Mouse (Mus musculus) thymus, postnatal 14 days (tissue): Measurements from ENCODE around the gene Eif1ax.
A peak's percentile ranks its signal among the peaks of the same experiment; 100 is the strongest.
"Not testable (repeated sequence)": the region's sequence is repeated elsewhere in the genome, so short reads cannot be mapped to it uniquely, and the experiment has no call there.

Source experiments
- DNase-seq: peaks from one replicate; pipeline ENCODE4 v3.0.0; 2021

The Eif1ax gene

DNA sequence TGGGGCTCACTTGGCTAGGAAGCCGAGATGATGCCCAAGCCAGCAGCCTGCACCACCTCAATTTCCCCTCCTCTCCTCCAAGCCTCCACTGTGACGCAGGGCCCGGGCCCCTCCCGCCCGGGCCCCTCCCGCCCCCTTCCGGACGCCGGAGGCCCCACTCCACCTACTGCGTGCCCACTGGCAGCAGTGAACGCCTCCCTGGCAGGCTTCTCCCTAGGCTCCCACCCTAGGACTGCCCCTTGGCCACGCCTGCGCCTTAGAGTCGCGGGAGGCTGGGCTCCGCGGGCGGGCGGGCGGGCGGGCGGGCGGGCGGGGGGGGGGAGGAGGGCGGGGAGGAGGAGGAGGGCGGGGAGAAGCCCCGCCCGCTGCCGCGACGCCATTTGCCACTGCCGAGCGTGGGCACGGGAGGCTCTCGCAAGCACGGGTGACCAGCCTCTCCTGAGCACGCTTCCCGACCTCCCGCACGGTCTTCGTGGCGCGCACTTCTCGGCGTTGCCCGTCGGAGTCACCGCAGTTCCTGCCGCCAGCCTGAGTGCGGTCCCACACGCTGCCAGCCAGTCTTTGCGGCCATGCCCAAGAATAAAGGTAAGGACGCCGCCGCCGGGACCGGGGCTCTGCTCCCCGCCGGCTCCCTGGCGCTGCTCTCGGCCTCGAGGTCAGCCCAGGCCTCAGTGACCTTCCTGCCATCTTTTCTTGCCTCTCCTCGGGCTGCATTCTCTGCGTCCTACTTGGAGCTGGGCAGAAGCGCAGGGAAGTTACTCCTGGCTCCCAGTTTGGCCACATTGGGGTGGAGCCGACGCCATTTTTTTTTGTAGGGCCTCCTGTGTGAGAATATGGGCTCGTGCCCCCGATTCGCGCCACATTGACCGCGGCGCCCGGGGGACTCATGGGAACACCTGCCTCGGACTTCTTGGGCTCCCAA is at the start of gene Eif1ax:
Eif1ax (plus strand) TSS at position 348 of the 922 bp plus-strand sequence.
- peak; percentile 87 for DNase-seq

DNA sequence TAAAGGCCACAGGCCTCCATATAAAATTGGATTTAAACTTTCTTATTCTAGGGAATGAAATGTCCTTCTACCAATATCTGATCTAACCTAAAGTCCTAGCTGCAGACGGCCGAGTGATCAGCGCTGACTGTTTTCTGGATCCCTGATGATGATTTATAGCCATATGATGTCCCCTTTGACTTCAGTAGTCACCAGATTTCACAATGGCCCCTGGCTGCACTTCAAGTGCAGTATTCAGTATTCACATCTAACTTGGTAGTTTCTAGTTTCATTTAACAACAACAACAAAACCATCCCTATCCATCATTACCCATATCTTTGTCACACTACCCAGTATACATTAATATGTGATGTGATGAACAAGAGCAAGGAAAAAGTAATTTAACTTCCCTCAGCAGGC is 7.5 kb upstream of the Eif1ax start:
- DNase-seq, result no peak

DNA sequence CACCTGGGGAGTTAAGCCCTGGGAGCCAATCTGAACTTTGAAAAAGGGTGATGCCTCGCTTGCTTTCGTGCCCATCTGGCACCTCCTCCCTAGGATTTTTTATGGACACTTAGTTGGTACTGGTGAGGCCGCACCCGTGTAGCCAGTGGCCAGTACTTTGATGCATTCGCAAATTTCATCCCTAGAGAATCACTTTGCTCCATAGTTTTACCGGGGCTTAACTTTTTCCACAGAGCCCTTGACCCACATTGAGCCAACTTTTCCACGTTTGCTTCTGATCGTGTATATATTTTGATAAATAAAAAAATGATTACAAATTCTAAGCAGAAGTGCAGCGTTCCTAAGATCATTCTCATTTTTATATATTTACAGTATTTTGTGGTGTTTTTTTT is 771 bp downstream of the Eif1ax start:
- no peak for DNase-seq

DNA sequence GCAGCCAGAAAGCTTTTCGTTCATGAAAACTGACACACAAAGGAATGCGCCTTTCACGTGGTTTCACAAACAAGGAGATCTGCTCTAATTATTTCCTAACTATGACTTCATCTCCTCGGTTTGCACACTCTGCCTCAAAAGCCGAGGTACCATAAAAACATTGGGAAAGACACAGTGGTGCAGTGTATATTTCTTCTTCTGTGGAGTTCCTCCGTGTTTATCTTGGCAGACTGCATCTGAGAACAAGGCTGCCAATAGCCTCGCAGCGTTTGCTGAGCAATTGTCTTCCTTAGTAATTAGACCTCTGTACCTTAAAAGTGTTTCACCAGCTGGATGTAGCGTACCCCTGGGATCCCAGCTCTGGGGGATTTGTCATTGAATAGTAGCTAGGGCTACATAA is 15.1 kb downstream of the Eif1ax start:
- no peak for DNase-seq

DNA sequence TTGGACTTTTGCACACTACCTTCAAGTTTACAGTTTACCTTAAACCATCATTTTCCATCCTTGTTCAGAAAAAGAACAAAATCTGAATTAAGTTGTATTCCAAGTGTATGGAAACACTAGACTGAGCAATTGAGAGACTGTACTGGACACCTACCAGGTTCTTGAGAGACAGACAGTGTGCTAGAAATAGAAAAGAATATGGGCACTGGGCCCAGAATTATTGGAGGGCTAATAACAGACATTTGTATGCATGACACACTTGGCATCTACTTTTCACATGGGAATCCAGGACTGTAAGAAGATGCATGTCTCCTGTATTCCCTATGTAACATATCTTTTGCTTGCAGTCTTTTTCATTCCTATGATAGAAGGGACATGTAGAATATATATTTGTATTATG is 17.0 kb downstream of the Eif1ax start:
- no peak for DNase-seq

DNA sequence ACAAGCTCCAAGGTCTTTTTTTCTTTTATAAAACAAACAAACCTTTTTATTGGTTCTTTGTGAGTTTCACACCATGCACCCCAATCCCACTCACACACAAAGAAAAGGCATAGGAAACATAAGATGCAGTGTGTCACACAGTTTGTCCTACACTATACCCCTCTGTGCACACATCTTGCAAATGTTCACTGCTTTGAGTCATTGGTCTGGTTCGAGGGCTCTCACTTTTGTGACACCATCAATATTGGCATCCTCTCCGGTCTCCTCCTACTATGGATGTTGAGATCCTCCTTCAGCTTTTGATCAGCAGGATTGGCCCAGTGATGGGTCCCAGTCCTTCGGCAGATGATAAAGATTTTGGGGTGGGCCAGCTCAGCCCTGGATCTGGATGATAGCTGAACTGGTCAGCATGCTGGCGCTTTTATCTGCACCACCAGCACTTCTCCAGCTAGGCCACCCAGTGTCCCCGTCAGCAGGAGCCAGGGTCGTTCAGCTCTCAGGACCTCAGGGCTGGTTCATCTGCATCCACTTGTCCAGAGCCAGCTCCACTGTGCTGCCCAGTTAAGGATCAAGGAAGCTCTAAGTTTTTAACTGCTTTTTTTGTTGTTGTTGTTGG is 18.5 kb downstream of the Eif1ax start:
- DNase-seq, result no peak

DNA sequence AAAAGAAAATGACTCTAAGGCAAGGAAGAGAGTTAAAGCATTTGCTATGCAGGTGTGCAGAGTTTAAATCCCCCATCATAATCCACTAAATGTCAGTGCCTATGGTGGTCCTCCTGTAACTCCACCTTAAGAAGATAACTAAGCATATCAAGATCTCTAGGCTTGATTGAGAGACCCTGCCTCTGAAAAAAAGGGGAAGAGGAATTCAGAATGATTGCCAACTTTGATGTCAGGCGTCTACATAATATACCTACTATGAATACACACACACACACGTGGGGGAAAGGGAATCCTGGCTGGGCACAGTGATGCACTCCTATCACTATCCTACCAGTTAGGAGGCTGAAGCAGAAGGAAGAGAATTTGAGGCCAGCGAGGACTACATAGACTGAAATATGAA is 19.3 kb downstream of the Eif1ax start:
- DNase-seq, result no peak

DNA sequence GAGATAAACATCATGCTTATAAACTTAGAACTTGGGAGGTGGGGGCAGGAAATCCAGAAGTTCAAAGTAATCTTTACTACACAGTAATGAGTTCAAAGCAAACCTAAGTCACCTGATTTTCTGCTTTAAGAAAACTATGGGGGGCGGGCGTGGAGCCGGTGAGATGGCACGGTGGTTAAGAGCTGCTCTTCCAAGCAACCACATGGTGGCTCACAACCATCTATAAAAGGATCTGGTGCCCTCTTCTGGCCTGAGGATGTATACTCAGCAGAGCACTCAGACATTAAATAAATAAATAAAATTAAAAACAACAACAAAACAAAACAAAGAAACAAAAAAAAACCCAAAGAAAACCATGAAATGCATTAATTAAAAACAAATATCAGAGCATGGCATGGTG is 37.3 kb downstream of the Eif1ax start:
- peak; percentile 55 for DNase-seq

DNA sequence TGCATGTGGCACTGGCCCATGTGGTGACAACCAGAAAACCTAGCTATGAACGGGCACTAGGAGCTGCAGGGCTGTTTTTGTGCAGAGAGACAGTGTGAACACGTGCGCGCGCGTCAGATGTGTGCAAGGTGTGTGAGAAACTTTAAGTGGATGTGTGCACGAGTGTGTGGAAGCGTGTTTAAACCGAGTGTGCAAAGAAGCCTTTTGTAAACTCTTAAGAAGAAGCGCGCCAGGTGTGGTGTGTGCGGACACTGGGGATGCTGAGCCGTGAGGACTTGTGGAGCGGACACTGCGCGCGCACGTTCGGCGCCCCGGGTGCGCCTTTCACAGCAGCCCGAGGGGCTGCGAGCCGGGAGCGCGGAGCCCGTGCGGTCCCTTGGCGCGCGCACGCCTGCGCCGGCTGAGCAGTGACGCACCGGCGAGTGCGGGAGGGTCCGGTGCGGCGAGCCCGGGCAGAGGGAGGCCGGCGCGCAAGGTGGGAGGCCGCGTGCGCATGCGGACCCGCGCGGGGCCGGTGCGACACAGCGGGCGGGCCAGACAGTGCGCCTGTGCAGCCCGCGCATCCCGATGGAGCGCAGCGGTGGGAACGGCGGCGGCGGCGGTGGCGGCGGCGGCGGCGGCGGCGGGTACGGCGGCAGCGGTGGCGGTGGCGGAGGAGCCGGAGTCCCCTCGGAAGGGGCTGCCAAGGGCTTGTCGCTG is 42.3 kb downstream of the Eif1ax start, which contains the start of gene Map7d2:
Map7d2 (plus strand) TSS at position 443 of the 699 bp plus-strand sequence.
- DNase-seq, result peak; percentile 10

DNA sequence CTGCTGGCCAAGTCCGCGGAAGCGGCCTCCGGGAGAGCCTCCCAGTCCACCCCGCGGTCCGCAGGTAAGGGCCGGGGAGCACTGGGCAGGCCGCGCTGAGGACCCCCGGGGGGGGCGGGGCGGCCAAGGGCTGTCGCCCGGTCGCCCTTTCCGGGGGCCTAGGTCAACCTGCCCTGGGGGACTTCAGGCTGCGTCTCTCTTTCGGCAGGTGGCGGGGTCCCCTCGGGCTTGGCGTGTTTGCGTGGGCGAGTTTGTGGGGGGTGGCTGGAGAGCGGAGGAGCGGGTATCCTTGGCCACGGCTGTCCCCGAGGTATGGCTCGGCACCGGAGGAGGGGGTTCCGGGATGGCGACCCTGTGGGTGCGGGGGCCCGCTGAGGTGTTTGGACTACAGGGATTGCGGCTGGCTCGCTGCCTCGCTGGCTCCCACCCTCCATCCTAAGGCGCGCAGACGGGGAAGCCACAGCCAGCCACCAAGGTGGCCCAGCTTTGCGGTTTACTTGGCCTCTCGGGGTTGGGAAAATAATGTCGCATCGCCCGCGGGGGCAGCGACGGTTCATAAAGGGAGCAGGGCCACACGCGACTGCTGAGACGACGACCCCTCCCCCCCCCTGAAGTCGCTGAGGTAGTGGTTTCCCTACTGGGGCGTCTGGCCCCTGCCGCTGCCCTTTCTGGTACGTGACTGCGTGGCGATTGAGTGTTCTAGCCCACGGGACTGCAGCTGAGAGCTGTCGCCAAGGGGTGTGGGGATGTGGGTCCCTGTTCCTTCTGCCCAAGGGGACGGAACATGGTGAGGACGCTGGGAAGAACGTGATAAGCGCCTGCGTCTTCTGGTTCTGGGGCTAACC is 43.1 kb downstream of the Eif1ax start:
- DNase-seq, result peak; percentile 3

DNA sequence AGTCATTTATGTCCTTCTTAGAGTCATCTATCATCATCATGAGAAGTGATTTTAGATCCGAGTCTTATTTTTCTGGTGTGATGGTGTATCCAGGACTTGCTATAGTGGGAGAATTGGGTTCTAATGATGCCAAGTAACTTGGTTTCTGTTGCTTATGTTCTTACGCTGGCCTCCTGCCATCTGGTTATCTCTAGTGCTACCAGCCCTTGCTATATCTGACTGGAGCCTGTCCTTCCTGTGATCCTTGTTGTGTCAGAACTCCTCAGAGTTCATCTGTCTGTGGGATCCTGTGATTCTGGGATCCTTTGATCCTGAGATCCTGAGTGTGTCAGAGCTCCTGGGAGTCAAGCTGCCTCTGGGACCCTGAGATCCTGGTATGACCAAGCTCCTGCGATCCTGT is 58.5 kb downstream of the Eif1ax start:
- DNase-seq, result not testable (repeated sequence)
